Mouse (Mus musculus) heart, postnatal 25 days (tissue): ENCODE data around the gene Ugt1a6b. TPM values are rescaled to one million over a fixed set of nuclear protein-coding genes. Genes with fewer than 3 reads are reported as not detected.

Source experiments
- DNase-seq: peaks from one replicate; pipeline ENCODE4 v3.0.0; 2022; ENCODE audit warnings: low spot score
- intact Hi-C: fragments of 180-260 bp; cut with DNase I; formaldehyde crosslinking; loops from one replicate; pipeline ENCODE4 v1.15.1; 2025
- total RNA-seq, 2 experiments: library from RNA; stranded (reverse); gene quantifications; 2 replicates each; pipeline ENCODE4 v1.2.3; 2021

Gene Ugt1a6b
- total RNA-seq, 2 experiments from 2014 or later, result 0.57 to 0.67 TPM

DNA sequence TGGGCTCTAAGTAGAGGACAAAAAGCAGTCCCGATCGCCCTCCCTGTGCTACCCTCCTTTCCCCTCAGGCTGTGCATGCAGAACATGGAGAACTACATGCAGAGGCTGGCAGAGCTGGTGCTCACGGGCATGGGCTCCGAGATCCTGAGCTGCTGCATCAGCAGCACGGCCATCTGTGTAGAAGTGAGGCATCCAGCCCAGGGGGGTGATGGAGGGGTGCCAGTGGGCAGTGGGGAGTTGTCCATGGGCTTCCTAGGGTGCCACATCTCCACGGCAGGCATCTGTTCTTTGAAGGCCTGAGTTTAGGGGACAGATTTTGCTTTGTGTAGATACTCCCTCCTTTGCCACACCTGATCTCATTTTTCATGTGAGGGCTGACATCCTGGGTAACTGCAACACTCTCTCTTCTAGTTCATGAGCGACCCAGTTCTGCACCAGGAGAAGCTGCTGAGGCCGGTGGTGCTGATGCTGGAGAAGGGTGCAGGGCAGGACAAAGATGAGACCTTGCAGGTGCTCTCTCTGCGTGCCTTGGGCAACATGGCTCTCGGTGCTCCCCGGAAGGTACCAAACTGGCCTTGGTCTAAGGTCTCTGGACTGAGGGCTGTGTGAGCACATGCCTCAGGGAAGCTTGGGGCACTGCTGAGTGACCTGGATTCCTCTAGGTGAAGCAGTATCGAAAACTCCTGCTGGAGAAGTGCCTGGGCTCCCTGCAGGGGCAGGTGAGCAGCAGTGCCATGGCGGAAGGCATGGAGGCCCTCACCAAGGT lies 153.1 kb downstream of the Ugt1a6b start:
- DNase-seq, result no peak
- intact Hi-C loops, result no loop called here

DNA sequence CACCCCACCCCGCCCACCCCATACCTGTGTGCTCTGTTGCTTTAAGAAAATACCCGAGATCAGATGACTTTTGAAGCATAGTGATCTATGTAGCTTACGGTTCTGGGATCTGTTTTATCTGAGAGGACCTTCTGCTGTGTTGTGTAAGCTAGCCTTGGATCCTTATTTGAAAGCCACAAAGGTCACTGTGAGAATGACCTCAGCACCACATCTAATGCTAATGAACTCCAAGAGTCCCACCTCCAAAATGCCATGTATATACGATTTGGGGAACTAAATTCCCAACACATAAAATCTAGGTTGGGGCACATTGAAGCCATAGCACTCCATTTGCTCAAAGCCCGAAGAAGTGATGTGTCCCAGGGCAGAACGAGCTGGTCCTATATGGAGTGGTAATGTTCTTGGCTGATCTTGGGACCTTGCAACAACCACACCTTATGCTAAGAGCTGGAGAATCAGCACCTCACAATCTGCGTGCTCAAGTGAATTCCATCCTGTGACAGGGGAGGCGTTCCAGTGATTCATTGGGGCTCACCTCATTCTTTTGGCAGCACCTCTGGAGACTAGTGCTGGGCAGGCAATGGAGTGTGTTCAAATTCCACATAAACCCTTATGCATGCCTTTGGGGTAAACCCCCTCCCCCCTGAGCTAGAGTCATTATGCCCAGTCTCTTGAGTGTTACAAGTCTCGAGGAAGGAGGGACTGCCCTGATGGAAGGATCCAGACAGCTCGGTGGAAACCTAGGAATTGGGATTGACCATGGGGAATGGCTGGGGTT lies 154.0 kb downstream of the Ugt1a6b start:
- intact Hi-C loops, result no loop called here
- DNase-seq, result no peak

GRCm38 (mm10) chr1:88257681-88258080 lies 154.6 kb downstream of the Ugt1a6b start:
- DNase-seq, result no peak
- intact Hi-C loops, result no loop called here

- intact Hi-C loops, result no loop called here
- no peak for DNase-seq
Measured at GRCm38 (mm10) chr1:88258361-88258760, 155.3 kb downstream of the Ugt1a6b start.

DNA sequence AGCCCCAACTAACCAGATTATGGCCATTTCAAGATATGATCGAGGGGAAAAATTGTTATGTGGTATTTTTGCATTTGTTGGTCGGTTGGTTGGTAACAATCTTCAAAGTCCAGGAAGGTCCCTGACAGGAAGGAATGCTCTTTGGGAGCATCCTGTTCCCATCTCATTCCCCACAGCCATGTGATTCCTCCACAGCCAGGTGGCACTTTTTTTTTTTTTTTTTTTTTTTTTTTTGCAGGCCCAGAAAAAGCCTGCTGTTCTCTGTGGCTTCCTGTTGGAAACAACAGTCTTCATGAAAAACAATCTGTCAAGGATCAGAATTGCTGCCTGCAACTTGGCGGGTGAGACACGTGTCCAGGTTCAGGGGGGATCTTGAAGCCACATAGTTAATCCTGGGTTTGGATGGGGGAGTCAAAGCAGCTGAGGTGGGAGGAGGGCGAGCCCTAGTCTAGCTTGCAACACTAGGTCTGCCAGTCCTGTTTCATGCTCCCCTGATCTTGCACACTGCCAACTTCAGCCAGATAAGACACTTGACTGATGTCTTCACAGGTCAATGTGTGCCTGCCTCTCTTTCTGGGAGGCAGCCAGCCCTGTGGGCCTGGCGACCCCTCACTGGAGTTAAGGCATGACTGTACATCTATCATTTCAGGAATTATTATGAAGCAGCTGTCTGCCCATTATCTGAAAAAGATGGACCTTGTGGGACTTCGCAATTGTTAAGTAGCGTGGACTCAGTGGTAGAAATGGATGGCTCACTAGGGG lies 156.0 kb downstream of the Ugt1a6b start:
- intact Hi-C loops, result no loop called here
- DNase-seq, result no peak

DNA sequence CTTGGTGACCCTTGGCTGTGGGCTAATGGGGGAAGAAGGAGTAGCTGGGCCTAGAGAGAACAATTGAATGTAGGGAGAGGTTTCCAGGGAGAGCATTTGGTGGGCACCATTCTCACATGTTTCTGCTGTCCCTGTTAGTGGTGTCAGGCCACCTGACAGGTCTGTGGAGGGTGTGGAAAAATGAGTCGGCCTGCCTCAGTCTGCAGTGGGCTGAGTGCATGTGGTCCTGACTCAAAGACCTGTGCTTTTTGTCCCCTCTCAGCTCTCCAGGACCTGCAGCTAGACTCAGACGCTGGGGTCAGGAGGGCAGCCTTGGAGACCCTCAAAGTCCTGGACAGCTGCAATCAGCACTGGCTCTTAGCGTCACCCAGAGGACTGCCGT lies 156.6 kb downstream of the Ugt1a6b start:
- intact Hi-C loops, result no loop called here
- no peak for DNase-seq

GRCm38 (mm10) chr1:88260114-88260513 lies 157.1 kb downstream of the Ugt1a6b start:
- no peak for DNase-seq
- intact Hi-C loops, result no loop called here

DNA sequence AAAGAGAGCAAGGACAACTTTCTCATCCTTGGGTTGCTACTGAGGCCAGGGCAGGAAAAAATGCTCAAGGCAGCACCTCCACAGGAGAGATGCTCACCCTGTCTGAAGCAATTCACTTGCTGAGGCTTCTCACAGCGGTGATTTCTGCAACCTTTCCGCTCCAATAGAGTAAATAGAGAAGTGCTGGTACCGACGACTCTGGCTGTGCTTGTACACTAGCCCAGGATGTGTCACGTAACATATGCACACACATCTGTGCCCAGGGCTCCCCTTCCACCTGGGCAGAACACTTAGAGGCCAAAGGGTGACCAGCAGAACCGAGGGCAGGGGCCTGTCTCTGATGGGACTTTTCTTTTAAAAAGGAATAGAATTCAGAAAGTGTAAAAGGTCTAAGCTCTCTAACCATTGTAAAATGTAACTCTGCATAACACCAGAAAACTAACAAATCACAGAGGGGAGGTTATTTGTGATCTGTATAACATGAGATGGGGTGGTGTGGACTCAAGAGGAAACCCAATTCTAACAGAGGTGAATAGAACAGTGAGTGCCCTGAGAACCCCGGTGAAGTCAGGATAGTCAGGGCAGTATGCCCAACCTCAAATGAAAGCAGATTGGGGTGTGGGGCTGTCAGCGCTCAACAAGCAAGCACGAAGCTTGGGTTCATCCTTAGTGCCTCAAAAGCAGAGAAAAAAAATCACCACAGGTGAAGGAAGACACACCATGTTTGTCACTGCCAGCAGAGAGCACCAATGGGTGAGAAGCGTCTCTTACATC lies 157.7 kb downstream of the Ugt1a6b start:
- no peak for DNase-seq

DNA sequence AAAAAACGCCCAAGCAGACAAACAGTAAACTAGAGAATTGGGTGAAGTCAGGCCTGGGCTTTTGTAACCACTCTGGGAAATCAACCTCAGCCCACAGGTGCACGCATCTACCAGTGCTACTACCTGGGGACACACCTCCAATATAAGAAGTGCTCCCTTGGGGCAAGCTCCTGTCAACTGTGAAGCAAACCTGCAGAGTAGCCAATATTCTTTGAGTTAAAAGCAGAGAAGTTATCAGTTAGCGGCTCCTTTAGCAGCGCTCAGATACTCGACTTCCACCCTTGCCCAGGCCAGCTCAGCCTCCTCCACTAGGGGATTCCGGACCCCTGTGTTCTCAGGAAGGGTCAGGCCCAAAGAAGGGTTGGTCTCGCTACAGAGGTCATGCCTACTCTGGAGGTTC lies 158.7 kb downstream of the Ugt1a6b start:
- DNase-seq, result no peak
- intact Hi-C loops, result no loop called here

More for the DNA sequence above, 157.7 kb downstream of the Ugt1a6b start:
- intact Hi-C loops, result no loop called here

DNA sequence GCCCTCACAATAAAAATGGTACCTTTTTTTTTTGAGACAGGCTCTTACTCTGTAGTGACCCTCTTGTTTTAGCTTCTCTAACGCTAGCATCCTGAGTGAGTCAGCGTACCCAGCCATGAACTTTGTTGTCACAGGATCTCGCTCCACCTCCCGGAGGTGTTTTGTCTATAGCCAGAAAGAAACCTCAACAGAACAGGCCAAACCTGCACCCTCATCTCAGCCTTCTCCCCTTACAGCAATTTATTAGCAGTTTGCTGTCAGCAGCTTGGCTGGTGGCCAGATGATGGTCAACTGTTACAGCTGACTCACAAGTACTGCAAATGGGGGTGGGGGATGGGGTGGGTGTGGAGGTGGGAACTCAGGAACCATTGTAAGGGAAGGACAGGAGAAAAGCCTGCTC lies 159.2 kb downstream of the Ugt1a6b start:
- DNase-seq, result no peak
- intact Hi-C loops, result no loop called here

- no peak for DNase-seq
- intact Hi-C loops, result no loop called here
Measured at GRCm38 (mm10) chr1:88262961-88263360, 159.9 kb downstream of the Ugt1a6b start.

GRCm38 (mm10) chr1:88263778-88264177 lies 160.7 kb downstream of the Ugt1a6b start:
- no peak for DNase-seq
- intact Hi-C loops, result no loop called here

DNA sequence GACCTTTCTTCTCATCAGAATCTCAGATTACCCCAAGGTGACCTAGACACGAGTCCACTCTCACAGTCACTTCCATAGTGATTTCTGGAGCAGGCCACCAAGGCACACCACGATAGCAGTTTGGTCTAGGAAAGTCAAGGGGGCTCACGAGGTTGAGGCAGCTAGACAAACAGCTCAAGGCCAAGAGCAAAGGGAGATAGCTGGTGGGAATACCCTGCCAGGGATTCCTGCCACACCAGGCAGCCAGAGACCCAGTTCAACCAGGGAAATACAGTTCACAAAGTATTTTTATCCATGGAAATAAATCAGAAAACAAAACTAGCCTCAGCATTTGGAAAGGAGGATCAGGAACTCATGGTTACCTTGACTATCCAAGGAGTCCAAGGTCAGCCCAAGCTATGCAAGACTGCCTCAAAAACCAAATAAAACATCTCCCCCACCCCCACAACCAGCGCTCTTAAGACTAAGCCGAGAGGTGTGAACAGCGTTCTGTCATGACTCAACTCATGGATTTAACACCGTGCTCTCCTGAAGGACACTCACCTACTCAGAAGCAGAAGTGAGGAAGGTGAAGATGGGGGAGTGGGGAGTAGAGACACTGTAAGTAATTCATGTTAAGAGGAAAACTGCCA lies 161.3 kb downstream of the Ugt1a6b start:
- DNase-seq, result no peak
- intact Hi-C loops, result no loop called here

GRCm38 (mm10) chr1:88264869-88265240 lies 161.8 kb downstream of the Ugt1a6b start:
- intact Hi-C loops, result no loop called here
- no peak for DNase-seq

GRCm38 (mm10) chr1:88266123-88266522 lies 163.1 kb downstream of the Ugt1a6b start:
- intact Hi-C loops, result no loop called here
- DNase-seq, result no peak

DNA sequence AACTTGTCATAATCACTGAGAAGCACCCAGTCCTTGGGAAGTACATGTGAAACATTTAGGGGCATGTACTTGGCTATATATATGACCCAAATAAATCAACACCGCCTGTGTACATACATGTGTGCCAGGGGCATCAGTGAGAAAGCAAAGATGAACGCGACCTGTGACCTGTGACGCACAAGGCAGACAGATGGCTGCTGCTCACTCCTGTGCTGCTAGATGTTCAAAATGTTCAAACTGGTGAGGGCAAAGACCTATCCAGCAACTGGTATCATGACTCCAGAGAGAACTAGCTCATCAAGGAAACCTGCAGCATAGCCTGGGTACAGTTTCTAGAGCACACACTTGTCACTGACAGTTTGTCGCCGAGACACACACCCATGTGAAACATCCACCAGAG lies 164.4 kb downstream of the Ugt1a6b start:
- DNase-seq, result no peak
- intact Hi-C loops, result no loop called here

DNA sequence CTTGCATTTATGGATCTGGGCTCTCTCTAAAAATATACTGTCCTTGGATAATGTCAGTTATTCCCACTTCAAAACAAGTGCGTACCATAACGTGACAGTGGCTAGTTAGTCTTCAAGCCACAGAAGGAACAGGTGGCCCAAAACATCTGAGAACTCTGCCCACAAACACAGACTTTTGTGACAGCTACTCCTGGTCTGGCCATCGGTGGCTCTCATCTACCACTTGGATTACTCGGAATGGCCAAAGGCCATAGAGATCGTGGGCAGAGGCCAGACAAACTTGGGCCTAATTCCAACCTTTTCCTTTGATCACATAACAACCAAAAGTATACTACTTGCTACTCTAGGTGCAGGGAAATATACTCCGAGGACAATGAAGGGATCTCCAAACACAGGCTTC lies 165.0 kb downstream of the Ugt1a6b start:
- DNase-seq, result no peak

More for the DNA sequence above, 165.0 kb downstream of the Ugt1a6b start:
- intact Hi-C loops, result no loop called here
